Mouse (Mus musculus): ENCODE measurements around the gene Mfap3.

DNA sequence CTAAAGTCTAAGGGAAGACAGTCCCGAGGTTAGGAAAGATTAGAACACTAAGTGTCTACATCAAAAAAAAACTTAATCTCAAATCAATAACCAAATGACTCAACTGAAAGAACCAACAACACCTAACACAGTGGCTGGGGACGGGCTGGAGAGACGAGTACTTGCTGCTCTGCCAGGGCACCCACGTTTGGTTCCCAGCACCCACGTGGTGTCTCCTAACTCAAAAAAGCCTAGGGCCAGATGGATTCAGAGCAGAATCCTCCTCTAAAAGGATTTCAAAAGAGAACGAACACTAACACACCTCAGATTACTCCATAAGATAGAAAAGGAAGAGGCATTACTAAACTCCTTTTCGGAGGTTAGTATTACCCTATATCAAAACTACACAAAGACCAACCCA lies 47.5 kb upstream of the Mfap3 start:
- no peak for TF ChIP-seq CTCF (IDR thresholded peaks at IDR 0.05; ENCODE audit: low read depth)
- no peak for TF ChIP-seq EP300 (IDR thresholded peaks at IDR 0.05; ENCODE audit: low read depth)

All from liver, embryonic 14.5 days (tissue).